Mouse (Mus musculus): ENCODE measurements at regions not wholly inside any gene's neighbourhood (a gene's known extent, or its start where the extent isn't known, plus 50 kb on each side); places are given as distances from the start of the nearest gene placed in this dataset.

DNA sequence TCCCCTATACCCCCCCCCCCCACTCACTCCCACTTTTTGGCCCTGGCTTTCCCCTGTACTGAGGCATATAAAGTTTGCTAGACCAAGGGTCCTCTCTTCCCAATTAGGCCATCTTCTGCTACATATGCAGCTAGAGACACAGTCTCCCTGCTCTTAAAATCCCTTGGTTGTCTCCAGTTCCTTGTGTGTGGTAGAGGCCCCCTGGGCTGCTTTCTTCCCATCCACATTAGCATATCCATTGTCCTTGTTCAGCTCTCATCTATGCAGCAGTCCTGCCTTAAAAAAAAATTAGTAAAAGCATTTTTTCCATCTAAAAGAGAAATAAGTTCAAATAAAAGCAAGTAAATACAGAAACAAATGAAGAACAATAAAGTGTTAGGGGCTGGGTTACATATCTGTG lies 105.2 kb upstream of the Opcml start:
- DNase-seq, result no peak
- intact Hi-C loops (cut with DNase I), result no loop called here
- H3K4me3 ChIP-seq, result no peak overlapping the region
- H3K27ac ChIP-seq, result no peak overlapping the region
- no peak for TF ChIP-seq CTCF (IDR thresholded peaks at IDR 0.05)

DNA sequence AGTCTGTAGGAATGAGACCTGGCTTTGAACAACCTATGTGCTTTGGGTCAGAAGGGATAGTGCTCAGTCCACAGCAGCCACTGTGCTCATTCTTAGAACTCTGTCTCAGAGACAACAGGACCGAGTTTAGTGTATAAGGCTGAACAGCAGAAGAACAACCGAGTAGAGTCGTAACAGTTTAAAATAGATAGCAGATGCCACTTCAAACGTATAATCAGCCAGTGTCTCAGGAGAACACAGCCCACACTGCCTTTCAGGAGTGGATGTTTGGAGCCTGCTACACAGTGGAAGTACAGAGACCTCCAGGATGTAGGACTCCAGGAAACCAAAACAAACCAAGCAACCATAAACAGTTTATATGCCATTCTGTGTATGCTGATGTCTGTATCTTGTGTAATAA lies 99.0 kb upstream of the Opcml start:
- intact Hi-C loops (cut with DNase I), result no loop called here
- H3K4me3 ChIP-seq, result no peak overlapping the region
- DNase-seq, result no peak
- TF ChIP-seq CTCF (IDR thresholded peaks at IDR 0.05), result no peak
- H3K27ac ChIP-seq, result no peak overlapping the region

DNA sequence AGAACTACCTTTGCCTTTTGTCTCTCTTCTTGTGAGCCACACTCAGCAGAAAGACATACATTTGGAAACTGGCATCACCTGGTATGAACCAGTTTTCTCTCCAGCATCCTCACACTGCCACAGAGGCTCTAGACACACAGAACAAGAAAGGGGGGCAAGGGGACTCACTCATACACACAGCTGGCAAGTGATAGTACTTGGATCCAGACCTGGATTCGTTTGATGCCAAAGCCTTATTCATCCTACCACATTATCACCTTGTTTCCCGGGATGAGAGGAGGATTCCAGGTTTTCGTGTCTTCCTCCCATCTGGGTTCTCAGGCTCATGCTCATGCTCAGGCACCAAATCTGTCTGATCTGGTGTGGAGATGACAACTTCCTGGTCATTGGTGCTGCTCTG lies 97.8 kb upstream of the Opcml start:
- Histone ChIP-seq H3K27ac (no peak overlapping the region), H3K4me3 (no peak overlapping the region)
- DNase-seq, result no peak
- intact Hi-C loops (cut with DNase I), result no loop called here
- TF ChIP-seq CTCF (IDR thresholded peaks at IDR 0.05), result no peak

DNA sequence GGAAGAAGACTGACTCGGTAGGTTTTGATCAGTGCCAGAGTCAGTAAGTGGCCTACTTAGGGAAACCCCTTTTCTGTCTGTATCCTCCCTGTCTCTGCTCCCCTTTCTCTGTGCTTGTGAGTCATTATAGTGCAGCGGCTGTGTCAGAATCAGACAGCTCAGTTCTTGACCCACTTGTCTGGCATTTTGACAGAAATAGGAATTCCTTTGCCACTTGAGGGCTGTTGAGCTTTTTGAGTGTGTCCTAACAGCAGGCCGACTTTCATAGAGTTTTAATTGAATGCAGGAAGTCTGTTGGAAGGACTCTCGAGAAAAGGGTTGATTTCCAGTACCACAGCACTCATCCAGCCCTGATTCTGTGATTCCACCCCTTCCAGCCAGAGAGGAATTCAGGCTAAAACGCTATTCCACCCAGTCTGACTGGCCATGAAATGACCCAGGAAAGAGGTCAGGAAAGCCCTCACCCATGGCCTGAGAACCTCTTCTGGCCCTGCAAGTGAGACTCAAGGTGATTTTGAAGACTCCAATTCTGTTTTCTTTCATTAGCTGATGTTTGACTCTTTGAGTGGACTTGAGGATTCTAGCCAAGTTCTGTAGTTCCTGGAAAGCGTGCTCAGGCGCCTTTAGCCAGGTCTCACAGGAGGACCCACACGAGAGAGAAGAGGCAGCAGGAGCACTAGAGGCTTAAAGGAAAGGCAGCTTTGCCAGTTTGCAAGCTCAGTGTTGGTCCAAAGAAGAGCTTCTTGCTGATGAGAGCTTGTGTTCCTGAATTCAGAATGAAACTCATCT lies 95.6 kb upstream of the Opcml start:
- no peak overlapping the region for H3K4me3 ChIP-seq
- intact Hi-C loops (cut with DNase I), result no loop called here
- TF ChIP-seq CTCF (IDR thresholded peaks at IDR 0.05), result no peak
- no peak for DNase-seq
- no peak overlapping the region for H3K27ac ChIP-seq

DNA sequence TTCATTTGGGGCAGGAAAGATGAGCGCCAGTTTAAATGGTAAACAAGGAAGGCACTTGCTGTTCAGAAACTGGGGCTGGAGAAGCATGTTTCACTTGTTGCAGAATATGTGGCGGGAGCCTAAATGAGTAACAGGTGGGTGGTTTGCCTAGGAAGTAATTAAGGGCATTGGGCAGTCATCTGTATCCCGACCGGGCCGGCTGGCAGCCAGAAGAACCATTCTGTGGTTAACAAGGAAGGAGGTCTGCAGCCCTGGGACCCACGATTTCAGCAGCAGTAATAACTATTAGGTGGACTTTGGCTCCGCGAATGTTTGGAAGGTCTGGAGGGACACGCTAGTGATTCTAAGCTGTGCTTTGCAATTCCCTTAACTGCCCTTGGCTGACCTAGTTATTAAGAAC lies 89.0 kb upstream of the Opcml start:
- no peak overlapping the region for H3K4me3 ChIP-seq
- intact Hi-C loops (cut with DNase I), result no loop called here
- TF ChIP-seq CTCF (IDR thresholded peaks at IDR 0.05), result no peak
- H3K27ac ChIP-seq, result no peak overlapping the region
- DNase-seq, result peak; percentile 22

DNA sequence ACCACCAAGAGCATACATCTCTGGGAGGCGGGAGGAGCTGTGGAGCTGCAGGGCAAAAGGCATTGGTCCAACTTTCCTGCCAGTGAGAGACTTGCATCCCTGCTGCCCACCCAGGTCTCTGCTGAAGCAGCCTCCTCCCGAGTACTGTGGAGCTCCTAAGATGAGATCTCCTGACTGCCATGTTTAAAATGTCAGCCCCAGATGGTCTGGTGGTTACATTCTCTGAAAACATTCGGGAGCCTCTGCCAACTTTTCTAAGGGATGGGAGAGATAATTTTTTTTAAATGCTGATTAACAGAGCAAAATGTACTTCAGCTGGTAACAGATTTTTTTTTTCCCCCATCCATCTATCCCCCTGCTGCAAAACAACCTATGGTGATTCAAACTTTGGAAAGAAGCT lies 88.4 kb upstream of the Opcml start:
- intact Hi-C loops (cut with DNase I), result no loop called here
- H3K4me3 ChIP-seq, result no peak overlapping the region
- no peak overlapping the region for H3K27ac ChIP-seq
- no peak for TF ChIP-seq CTCF (IDR thresholded peaks at IDR 0.05)
- DNase-seq, result no peak

DNA sequence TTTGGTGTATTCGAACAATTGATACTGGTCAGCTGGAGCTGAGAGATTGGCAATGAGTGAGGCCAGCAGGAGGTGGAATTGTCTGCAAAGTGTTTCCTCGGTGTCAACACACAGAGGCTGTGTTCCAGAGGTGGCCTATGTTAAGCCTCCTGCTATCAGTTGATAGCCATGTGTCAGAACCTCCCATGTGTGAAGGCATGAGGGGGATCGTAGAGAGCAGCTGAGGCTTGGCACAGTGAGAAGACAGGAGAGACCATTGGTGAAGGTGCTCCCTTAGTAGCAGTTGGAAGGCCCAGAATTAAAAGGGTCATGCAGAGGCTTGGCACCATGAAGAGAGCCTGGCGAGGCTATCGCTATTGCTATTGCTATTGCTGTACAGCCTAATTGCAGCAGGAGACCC lies 86.6 kb upstream of the Opcml start:
- DNase-seq, result no peak
- TF ChIP-seq CTCF (IDR thresholded peaks at IDR 0.05), result no peak
- intact Hi-C loops (cut with DNase I), result no loop called here
- no peak overlapping the region for H3K27ac ChIP-seq
- H3K4me3 ChIP-seq, result no peak overlapping the region

DNA sequence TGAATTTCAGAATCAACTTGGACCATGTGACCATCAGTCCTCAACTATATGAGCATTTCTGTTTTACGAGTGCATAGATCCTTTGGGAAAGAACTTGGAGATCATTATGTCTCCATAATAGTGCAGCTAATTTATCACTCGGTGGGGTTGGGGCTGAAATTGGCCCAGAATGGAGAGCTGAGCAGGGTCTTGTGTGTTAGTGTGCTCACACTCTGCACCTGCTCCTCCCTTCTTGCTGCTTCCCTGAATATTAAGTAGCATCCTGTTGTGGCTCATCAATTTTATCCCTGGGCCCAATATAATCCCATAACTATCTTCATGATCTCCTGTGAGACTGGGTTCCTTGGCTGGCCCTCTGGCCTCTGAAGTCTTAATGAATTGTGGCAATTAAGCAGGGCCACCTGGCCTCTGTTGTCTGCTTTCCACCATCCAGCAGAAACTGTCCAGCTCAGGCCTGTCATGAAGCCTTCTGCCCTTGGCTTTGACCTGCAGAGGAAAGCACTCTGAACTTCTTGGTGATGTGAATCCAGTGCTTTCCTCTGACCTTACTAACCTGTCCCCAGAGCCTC lies 66.7 kb upstream of the Opcml start:
- no peak for DNase-seq
- no peak for TF ChIP-seq CTCF (IDR thresholded peaks at IDR 0.05)
- Histone ChIP-seq H3K27ac (no peak overlapping the region), H3K4me3 (no peak overlapping the region)
- intact Hi-C loops (cut with DNase I), result no loop called here

DNA sequence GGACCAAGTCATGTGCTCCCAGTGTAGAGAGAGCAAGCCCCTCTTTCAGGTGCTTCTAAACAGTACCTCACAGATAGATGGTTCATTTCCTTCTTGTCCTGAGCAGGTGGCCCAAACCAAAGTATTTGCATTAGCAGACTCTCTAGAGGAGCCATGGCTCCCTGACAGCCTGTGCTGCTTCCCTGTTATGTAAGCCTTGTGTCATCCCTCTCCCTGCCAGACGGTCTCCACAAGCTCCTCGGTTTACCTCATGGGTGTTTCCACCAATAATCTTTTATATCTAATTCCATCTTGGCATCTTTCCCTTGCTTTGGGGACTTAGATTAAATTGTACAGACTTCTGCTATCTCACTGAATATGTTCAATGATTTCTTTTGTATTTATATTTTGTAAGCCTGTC lies 66.0 kb upstream of the Opcml start:
- DNase-seq, result no peak
- no peak for TF ChIP-seq CTCF (IDR thresholded peaks at IDR 0.05)
- H3K27ac ChIP-seq, result no peak overlapping the region
- H3K4me3 ChIP-seq, result no peak overlapping the region
- intact Hi-C loops (cut with DNase I), result no loop called here

DNA sequence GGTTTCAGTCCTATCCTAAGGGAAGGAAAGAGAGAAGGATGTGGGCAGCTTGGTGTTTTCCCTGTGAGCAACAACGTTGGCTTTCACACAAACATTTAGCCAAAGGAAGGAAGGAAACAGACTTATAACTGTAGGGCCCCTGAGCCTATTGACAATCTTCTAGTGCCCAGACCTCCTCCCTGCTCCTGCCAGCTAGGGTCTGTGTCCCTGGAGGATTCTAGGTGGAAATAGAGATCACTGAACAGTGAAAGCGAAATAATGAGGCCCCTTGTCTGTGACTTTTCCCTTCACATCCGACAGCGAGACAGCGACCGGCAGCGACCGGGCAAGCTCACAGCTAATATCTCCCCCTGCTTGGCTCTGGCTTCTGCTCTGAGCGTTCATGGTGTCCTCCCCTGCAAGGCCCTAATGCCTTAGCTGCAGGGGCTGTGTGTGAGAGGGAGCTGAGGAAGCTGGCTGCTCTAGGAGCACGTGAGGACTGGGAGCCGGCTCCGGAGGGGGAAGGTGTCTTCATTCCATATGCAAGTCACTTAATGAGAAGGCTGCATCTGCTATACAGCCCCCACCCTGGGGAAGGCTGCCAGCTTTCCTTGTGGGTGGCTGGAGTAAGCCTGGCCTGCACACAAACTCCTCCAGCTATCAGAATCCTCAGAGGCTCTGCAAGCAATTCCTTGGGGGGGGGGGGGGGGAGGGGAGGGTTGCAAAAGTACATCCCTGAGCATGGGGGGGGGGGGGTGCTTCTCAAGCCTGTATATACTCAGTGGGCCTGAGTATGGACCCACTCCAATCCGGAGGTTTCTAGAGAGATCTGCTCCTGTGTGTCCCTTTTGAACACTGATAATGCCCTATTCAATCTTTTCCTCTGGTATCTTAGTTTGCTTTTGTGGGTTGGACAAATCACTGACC lies 61.7 kb upstream of the Opcml start:
- Histone ChIP-seq H3K4me3 (peak overlapping the region; percentile 6; the same call in 1 of the 2 replicates), H3K27ac (no peak overlapping the region)
- no peak for TF ChIP-seq CTCF (IDR thresholded peaks at IDR 0.05)
- no peak for DNase-seq
- intact Hi-C loops (cut with DNase I), result no loop called here

DNA sequence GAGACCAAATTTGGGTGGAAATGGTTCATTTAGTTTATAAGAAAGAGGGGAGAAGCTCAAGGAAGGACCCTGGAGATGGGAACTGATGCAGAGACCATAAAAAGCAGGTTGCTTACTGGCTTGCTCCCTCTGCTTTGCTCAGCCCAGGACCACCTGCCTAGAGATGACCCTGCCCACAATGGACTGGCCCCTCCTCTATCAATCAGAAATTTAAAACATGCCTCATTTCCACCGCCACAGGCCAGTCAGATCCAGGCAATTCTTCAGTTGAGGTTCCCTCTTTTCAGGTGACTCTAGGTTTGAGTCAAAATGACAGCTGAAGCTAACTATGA lies 61.1 kb upstream of the Opcml start:
- no peak for TF ChIP-seq CTCF (IDR thresholded peaks at IDR 0.05)
- Histone ChIP-seq H3K4me3 (no peak overlapping the region), H3K27ac (no peak overlapping the region)
- intact Hi-C loops (cut with DNase I), result no loop called here
- no peak for DNase-seq

DNA sequence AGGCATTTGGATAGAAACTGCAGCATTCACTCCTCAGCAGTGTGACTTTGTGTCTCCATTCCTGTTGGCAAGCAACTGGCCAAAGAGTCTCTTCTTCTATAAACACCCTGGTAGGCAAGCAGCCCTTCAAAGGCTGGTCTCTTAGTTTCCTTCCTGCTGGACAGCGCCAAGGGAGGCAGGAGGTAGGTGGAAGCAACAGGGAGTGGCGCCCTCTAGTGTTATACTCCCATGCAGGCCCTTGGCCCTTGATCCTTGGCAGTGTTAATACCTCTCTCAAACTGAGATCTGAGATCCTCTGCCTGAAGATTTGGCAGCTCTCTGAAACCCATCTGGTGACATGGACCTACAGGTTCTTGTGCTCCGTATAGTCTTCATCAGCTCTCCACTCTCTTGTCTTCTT lies 51.3 kb upstream of the Opcml start:
- Histone ChIP-seq H3K27ac (no peak overlapping the region), H3K4me3 (no peak overlapping the region)
- intact Hi-C loops (cut with DNase I), result loop anchor here (5.0 kb wide), 1 partner anchor 327 kb away; no protein-coding TSS in a partner anchor
- TF ChIP-seq CTCF (IDR thresholded peaks at IDR 0.05), result peak; percentile 63
- peak; percentile 42 for DNase-seq
